Mouse (Mus musculus) inflammation-experienced regulatory T-cells (primary cell): ENCODE results near the gene Vps8. TPM values are rescaled to one million over a fixed set of nuclear protein-coding genes. Genes with fewer than 3 reads are reported as not detected.

Experiments
- polyA plus RNA-seq, 2 experiments: library from polyadenylated mRNA; unstranded; fragments of 100-300 nt; shearing (Covaris generic); gene quantifications; one replicate each; pipeline ENCODE4 v1.2.1; 2017

Vps8 gene
- polyA plus RNA-seq: 10 to 100 TPM; 19.8 to 32.6 TPM

GRCm38 (mm10) chr16:21422645-21423545 lies at the start of gene Vps8:
TSS of gene Vps8 (plus strand) at chr16:21423118.

Other genes with a start within 250 kb of the Vps8 start
- 1 to 10 TPM in 1 of 2 experiments, not detected in 1; 2.1 TPM for gene Ephb3, start 218.4 kb upstream of the Vps8 start, polyA plus RNA-seq